Mouse (Mus musculus) hindbrain, embryonic 15.5 days (tissue): ENCODE data around the gene Acap2. TPM values are rescaled to one million over a fixed set of nuclear protein-coding genes. Genes with fewer than 3 reads are reported as not detected.

ENCODE experiments used
- ATAC-seq: fragments of 200-750 bp; cut with Nextera tagmentation; 2 replicates; pipeline ENCODE4 v1.8.0; 2017; ENCODE audit warnings: low read depth, moderate number of reproducible peaks, moderate TSS enrichment; ENCODE audit not compliant: low FRiP score
- H3K27ac ChIP-seq: fragments of 300-500 bp; sonication (generic); replicated peaks from 2 replicates; pipeline ENCODE4 v1.5.1; 2015; ENCODE audit warnings: mild to moderate bottlenecking, inconsistent platforms
- H3K27me3 ChIP-seq: fragments of 300-500 bp; sonication (generic); 2 replicates; pipeline ENCODE4 v1.6.1; 2015; ENCODE audit warnings: control low read depth, inconsistent platforms
- H3K36me3 ChIP-seq: fragments of 300-500 bp; sonication (generic); 2 replicates; pipeline ENCODE4 v1.6.1; 2015; ENCODE audit warnings: control low read depth, inconsistent platforms
- H3K4me1 ChIP-seq: fragments of 300-500 bp; sonication (generic); replicated peaks from 2 replicates; pipeline ENCODE4 v1.6.1; 2015; ENCODE audit warnings: control low read depth, inconsistent platforms
- H3K4me2 ChIP-seq: fragments of 300-500 bp; sonication (generic); 2 replicates; pipeline ENCODE4 v1.6.1; 2015; ENCODE audit warnings: moderate library complexity, mild to moderate bottlenecking, inconsistent platforms
- H3K4me3 ChIP-seq: fragments of 300-500 bp; sonication (generic); 2 replicates; pipeline ENCODE4 v1.5.1; 2015; ENCODE audit warnings: mild to moderate bottlenecking, inconsistent platforms
- H3K9ac ChIP-seq: fragments of 300-500 bp; sonication (generic); 2 replicates; pipeline ENCODE4 v1.6.1; 2015; ENCODE audit warnings: inconsistent platforms
- H3K9me3 ChIP-seq: fragments of 300-500 bp; sonication (generic); 2 replicates; pipeline ENCODE4 v1.6.1; 2016; ENCODE audit warnings: control low read depth, inconsistent platforms
- whole genome bisulfite sequencing: fragments of 180-500 bp; shearing (Covaris S2); methylation state at CpG from one replicate; pipeline ENCODE4 v1.1.7; 2015; 5-methylcytosine and 5-hydroxymethylcytosine counted together
- polyA plus RNA-seq: library from polyadenylated mRNA; unstranded; fragments of >200 nt; fragmentation: Nextera tagmentation; extraction: Ambion mirVana; gene quantifications from 2 replicates; pipeline ENCODE4 v1.2.1, GENCODE M21; 2015

Gene Acap2
- polyA plus RNA-seq, 1 experiment from 2014 or later, result 11.5 TPM

DNA sequence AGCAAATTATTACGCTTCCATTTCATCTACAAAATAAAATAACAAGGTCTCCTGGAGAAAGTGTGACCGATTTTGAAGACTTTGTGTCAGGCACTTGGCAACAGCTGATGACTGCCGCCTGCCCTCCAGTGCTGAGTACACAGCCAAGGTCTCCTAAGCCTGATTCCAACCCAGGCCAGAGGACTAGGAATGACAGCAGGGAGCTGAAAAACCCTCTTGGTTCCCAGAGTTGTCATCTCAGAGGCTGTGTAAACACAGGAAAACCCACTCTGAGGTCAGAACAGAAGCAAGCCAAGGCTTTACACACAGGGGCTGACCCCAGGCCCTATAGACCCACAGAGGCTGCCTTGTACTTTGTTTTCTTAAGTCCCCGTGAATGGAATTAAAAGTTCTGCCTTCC, 35.1 kb downstream of the Acap2 start:
- no peaks in the 10 kb centered on the region for H3K36me3 ChIP-seq
- WGBS, result 53% methylated on average over 4 of the region's 4 CpGs
- no peak overlapping the region for H3K4me3 ChIP-seq
- no peaks in the 10 kb centered on the region for H3K9me3 ChIP-seq
- no peak overlapping the region for H3K4me2 ChIP-seq
- no peak; the same call in 1 of the 2 replicates for ATAC-seq
- H3K27ac ChIP-seq, result no peak overlapping the region
- H3K9ac ChIP-seq, result no peak overlapping the region
- peaks cover 25% of the 10 kb centered on the region for H3K4me1 ChIP-seq
- no peaks in the 10 kb centered on the region for H3K27me3 ChIP-seq

GRCm38 (mm10) chr16:31165467-31165866, 35.6 kb downstream of the Acap2 start:
- Histone ChIP-seq H3K36me3 (no peaks in the 10 kb centered on the region), H3K9me3 (no peaks in the 10 kb centered on the region), H3K4me3 (no peak overlapping the region), H3K9ac (no peak overlapping the region), H3K4me1 (peaks cover 25% of the 10 kb centered on the region), H3K27me3 (no peaks in the 10 kb centered on the region), H3K4me2 (no peak overlapping the region), H3K27ac (no peak overlapping the region)
- ATAC-seq, result no peak
- 56% methylated on average over 4 of the region's 4 CpGs for WGBS

- H3K4me1 ChIP-seq, result peaks cover 25% of the 10 kb centered on the region
- H3K9ac ChIP-seq, result no peak overlapping the region
- no peak overlapping the region for H3K4me2 ChIP-seq
- no peaks in the 10 kb centered on the region for H3K36me3 ChIP-seq
- WGBS, result 92% methylated on average over 4 of the region's 4 CpGs
- no peak for ATAC-seq
- no peak overlapping the region for H3K27ac ChIP-seq
- H3K9me3 ChIP-seq, result no peaks in the 10 kb centered on the region
- H3K4me3 ChIP-seq, result no peak overlapping the region
- H3K27me3 ChIP-seq, result no peaks in the 10 kb centered on the region
Measured at GRCm38 (mm10) chr16:31164125-31164524, 36.9 kb downstream of the Acap2 start.

DNA sequence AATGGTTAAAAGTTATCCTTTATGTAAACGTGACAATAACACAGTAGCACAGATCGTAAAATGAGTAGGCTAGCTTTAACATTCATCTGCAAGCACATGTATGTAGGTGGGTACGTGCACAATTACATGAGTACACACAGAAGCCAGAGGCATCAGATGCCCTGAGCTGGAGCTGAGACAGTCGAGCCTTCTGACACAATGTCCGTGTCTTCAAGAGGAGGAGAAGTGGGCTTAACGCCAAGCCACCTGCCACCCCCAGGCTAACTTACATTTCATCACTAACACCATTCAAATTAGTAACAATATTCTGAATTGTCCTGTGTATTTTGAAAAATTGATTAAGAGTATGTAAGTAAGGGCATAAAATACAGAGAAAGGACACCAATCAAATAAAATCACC, 40.6 kb downstream of the Acap2 start:
- Histone ChIP-seq H3K9ac (no peak overlapping the region), H3K4me3 (no peak overlapping the region), H3K9me3 (peaks cover 4% of the 10 kb centered on the region; the same call in 1 of the 2 replicates), H3K36me3 (peaks cover 21% of the 10 kb centered on the region), H3K27ac (no peak overlapping the region), H3K27me3 (no peaks in the 10 kb centered on the region), H3K4me1 (0 out of 2 replicates have a peak, but pooled peaks cover 6% of the 10 kb centered on the region), H3K4me2 (no peak overlapping the region)
- no peak for ATAC-seq
- WGBS, result 62% methylated on average over 6 of the region's 6 CpGs

DNA sequence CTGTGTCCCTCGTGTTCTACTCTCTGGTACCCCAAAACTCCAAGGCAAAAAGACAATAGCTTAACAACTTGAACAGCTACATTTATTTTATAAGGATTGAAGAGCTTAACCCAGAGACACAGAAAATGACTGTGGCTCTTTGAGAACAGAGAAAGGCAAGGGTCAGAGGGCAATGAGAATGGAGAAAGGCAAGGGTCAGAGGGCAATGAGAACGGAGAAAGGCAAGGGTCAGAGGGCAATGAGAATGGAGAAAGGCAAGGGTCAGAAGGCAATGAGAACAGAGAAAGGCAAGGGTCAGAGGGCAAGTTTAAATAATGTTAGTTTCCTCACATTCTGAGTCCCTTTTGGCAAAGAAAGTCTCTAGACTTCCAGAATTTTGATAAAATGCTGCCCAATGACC, 41.6 kb downstream of the Acap2 start:
- no peaks in the 10 kb centered on the region for H3K4me1 ChIP-seq
- ATAC-seq, result no peak
- peaks cover 7% of the 10 kb centered on the region for H3K9me3 ChIP-seq
- H3K9ac ChIP-seq, result no peak overlapping the region
- H3K27me3 ChIP-seq, result no peaks in the 10 kb centered on the region
- no peak overlapping the region for H3K27ac ChIP-seq
- H3K4me2 ChIP-seq, result no peak overlapping the region
- H3K4me3 ChIP-seq, result no peak overlapping the region
- WGBS, result 18% methylated on average over 2 of the region's 2 CpGs
- H3K36me3 ChIP-seq, result peaks cover 29% of the 10 kb centered on the region

DNA sequence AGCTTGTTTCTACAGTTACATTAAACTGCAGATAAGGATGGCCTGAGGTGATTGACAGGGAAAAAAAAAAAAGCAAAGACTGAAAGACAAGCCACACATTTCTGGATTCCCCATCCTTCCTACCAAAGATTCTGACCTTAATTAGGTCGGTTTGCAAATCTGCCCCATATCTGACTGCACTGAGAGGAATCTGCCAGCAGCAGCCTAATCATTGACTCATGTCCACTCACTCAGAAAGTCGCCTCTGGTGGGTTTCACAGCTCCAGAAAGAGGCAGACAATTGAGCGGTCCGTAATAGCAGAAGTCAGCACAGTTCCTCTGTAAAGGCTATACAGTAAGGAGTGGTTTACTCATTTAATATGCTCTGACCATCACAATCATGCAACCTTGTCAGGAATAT, 51.2 kb downstream of the Acap2 start:
- Histone ChIP-seq H3K36me3 (peaks cover 17% of the 10 kb centered on the region; the same call in 1 of the 2 replicates), H3K4me2 (no peak overlapping the region), H3K4me1 (no peaks in the 10 kb centered on the region), H3K9ac (no peak overlapping the region), H3K27ac (no peak overlapping the region), H3K9me3 (no peaks in the 10 kb centered on the region), H3K27me3 (no peaks in the 10 kb centered on the region), H3K4me3 (no peak overlapping the region)
- no peak for ATAC-seq
- WGBS, result 89% methylated on average over 4 of the region's 4 CpGs

DNA sequence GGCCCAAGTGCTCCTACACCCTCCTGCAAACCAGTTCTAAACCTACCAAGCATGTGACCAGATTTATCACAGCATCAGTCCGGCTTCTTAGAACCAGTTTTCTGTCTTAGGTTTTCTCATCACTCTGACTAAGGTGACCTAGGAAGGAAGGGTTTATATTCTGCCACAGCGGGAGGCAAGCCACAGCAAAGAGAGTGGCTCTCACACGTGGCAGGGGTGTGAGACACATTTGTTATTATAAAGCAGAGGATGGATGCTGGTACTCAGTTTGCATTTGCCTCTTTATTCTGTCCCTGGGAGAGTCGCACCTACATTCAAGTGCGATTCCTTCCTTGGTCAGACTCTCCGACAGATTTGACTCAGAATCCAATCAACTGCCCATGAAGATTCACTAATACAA, 52.2 kb downstream of the Acap2 start:
- peaks cover 11% of the 10 kb centered on the region; the same call in 1 of the 2 replicates for H3K36me3 ChIP-seq
- H3K9ac ChIP-seq, result no peak overlapping the region
- no peaks in the 10 kb centered on the region for H3K27me3 ChIP-seq
- no peaks in the 10 kb centered on the region for H3K9me3 ChIP-seq
- no peak overlapping the region for H3K4me3 ChIP-seq
- H3K27ac ChIP-seq, result no peak overlapping the region
- H3K4me1 ChIP-seq, result no peaks in the 10 kb centered on the region
- WGBS, result 83% methylated on average over 6 of the region's 6 CpGs
- ATAC-seq, result no peak
- no peak overlapping the region for H3K4me2 ChIP-seq

GRCm38 (mm10) chr16:31147766-31148165, 53.3 kb downstream of the Acap2 start:
- ATAC-seq, result no peak

DNA sequence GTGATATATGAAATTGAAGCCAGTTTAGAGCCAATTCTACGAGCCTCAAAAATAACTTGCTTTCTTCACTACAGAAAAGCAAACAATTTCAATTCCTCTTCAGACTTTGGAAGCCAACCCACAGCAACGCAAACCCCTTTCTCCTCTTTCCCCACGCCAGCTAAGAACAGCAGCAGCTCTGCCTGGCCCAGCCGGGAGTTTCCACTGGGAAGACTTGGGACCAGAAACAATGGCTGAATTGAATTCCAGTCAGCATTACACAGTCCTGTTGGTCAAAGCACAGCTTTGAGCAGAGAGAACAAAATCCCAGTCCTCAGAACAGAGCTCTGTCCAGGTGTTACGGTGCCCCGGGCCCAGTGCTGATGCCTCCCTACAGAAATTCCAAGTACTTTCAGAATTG, 59.1 kb downstream of the Acap2 start:
- no peaks in the 10 kb centered on the region for H3K4me1 ChIP-seq
- H3K36me3 ChIP-seq, result peaks cover 15% of the 10 kb centered on the region
- no peak overlapping the region for H3K9ac ChIP-seq
- no peak overlapping the region for H3K4me3 ChIP-seq
- ATAC-seq, result no peak
- no peaks in the 10 kb centered on the region for H3K9me3 ChIP-seq
- WGBS, result 52% methylated on average over 6 of the region's 6 CpGs
- no peak overlapping the region for H3K27ac ChIP-seq
- no peak overlapping the region for H3K4me2 ChIP-seq
- no peaks in the 10 kb centered on the region for H3K27me3 ChIP-seq

More at GRCm38 (mm10) chr16:31147766-31148165, 53.3 kb downstream of the Acap2 start:
- Histone ChIP-seq H3K4me3 (no peak overlapping the region), H3K36me3 (peaks cover 3% of the 10 kb centered on the region; the same call in 1 of the 2 replicates), H3K27me3 (no peaks in the 10 kb centered on the region), H3K4me2 (no peak overlapping the region), H3K27ac (no peak overlapping the region), H3K9ac (no peak overlapping the region), H3K4me1 (no peaks in the 10 kb centered on the region), H3K9me3 (no peaks in the 10 kb centered on the region)
- 88% methylated on average over 6 of the region's 6 CpGs for WGBS

GRCm38 (mm10) chr16:31136616-31137253, 64.3 kb downstream of the Acap2 start:
- Histone ChIP-seq H3K4me2 (no peak overlapping the region), H3K9ac (no peak overlapping the region), H3K4me3 (no peak overlapping the region), H3K27me3 (no peaks in the 10 kb centered on the region), H3K4me1 (no peaks in the 10 kb centered on the region), H3K36me3 (peaks cover 24% of the 10 kb centered on the region), H3K27ac (no peak overlapping the region), H3K9me3 (no peaks in the 10 kb centered on the region)
- no peak for ATAC-seq
- WGBS, result 74% methylated on average over 13 of the region's 13 CpGs

- no peak overlapping the region for H3K27ac ChIP-seq
- no peak overlapping the region for H3K4me3 ChIP-seq
- 59% methylated on average over 8 of the region's 8 CpGs for WGBS
- no peak for ATAC-seq
- no peak overlapping the region for H3K9ac ChIP-seq
- H3K4me2 ChIP-seq, result no peak overlapping the region
- H3K9me3 ChIP-seq, result no peaks in the 10 kb centered on the region
- H3K4me1 ChIP-seq, result no peaks in the 10 kb centered on the region
- no peaks in the 10 kb centered on the region for H3K27me3 ChIP-seq
- peaks cover 21% of the 10 kb centered on the region; the same call in 1 of the 2 replicates for H3K36me3 ChIP-seq
Measured at GRCm38 (mm10) chr16:31135519-31135918, 65.5 kb downstream of the Acap2 start.

GRCm38 (mm10) chr16:31131531-31131930, 69.5 kb downstream of the Acap2 start:
- Histone ChIP-seq H3K4me3 (no peak overlapping the region), H3K4me2 (no peak overlapping the region), H3K27me3 (no peaks in the 10 kb centered on the region), H3K36me3 (peaks cover 9% of the 10 kb centered on the region), H3K27ac (no peak overlapping the region), H3K9me3 (no peaks in the 10 kb centered on the region), H3K9ac (no peak overlapping the region), H3K4me1 (no peaks in the 10 kb centered on the region)
- ATAC-seq, result no peak
- 77% methylated on average over 5 of the region's 5 CpGs for WGBS

DNA sequence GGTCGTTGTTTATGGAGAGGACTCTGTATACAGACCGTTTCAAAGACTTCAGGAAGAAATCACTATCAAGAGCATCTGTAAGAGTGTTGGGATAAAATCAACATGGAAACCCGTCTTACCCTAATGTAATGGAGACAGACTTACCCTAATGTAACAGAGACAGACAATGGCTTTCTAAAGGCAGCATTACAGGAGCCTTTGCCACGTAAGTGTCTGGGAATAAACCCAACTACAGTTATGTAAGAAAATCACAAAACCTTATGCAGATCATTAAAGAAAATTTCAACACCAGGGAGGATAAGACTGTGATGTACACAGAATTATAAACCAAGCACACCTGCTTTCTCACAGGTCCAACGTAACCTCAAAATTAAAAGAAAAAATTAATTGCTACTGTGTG, 72.9 kb downstream of the Acap2 start:
- WGBS, result 85% methylated on average over 5 of the region's 5 CpGs
- Histone ChIP-seq H3K36me3 (peaks cover under 1% of the 10 kb centered on the region; the same call in 1 of the 2 replicates), H3K27ac (no peak overlapping the region), H3K27me3 (no peaks in the 10 kb centered on the region), H3K4me3 (no peak overlapping the region), H3K9ac (no peak overlapping the region), H3K4me1 (no peaks in the 10 kb centered on the region), H3K4me2 (no peak overlapping the region), H3K9me3 (no peaks in the 10 kb centered on the region)
- ATAC-seq, result no peak
